Comparison of ENCODE assay signal across 24 mouse cellular contexts in genomic region chr13:90584766-90585165, GRCm38 (mm10).
"Had no signal": no experiment of that assay in that cellular context is flagged by ENCODE, and none has a peak within 500 bp of the region (broad histone marks: within the 10 kb centered on the region; RNA-seq: fewer than 3 reads in every experiment).

No protein-coding gene starts in this region.

- H3K9me3 ChIP-seq: heart, embryonic 10.5 days; heart, embryonic 12.5 days; hindbrain, embryonic 10.5 days; hindbrain, embryonic 12.5 days; intestine, embryonic 15.5 days; limb, embryonic 13.5 days; liver, embryonic 12.5 days had no signal

- H3K4me2 ChIP-seq: heart, embryonic 12.5 days; hindbrain, embryonic 12.5 days; hindbrain, embryonic 14.5 days; intestine, embryonic 15.5 days; limb, embryonic 13.5 days; liver, embryonic 12.5 days had no signal

- H3K4me1 ChIP-seq: heart, embryonic 10.5 days; heart, embryonic 12.5 days; hindbrain, embryonic 10.5 days; hindbrain, embryonic 12.5 days; intestine, embryonic 15.5 days; limb, embryonic 13.5 days; liver, embryonic 12.5 days had no signal

- H3K27ac ChIP-seq: heart, embryonic 10.5 days; hindbrain, embryonic 10.5 days; hindbrain, embryonic 12.5 days; hindbrain, embryonic 14.5 days; intestine, embryonic 15.5 days; layer of hippocampus, adult 2 months; limb, embryonic 13.5 days; liver, embryonic 12.5 days; liver, embryonic 14.5 days had no signal

- H3K27me3 ChIP-seq: heart, embryonic 12.5 days; hindbrain, embryonic 12.5 days; intestine, embryonic 15.5 days; limb, embryonic 13.5 days; liver, embryonic 12.5 days had no signal

- H3K36me3 ChIP-seq: heart, embryonic 10.5 days; heart, embryonic 12.5 days; hindbrain, embryonic 10.5 days; hindbrain, embryonic 12.5 days; intestine, embryonic 15.5 days; limb, embryonic 13.5 days; liver, embryonic 12.5 days had no signal

- ATAC-seq: hindbrain, embryonic 16.5 days; inflammation-experienced regulatory T-cells, adult 6 months; intestine, embryonic 15.5 days; intestine, postnatal 0 days; liver, embryonic 12.5 days had no signal

- H3K9ac ChIP-seq: heart, embryonic 12.5 days; hindbrain, embryonic 12.5 days; hindbrain, embryonic 14.5 days; intestine, embryonic 15.5 days; limb, embryonic 13.5 days; liver, embryonic 12.5 days; liver, embryonic 14.5 days had no signal

- DNase-seq: gastrocnemius, postnatal 10 days; gastrocnemius, postnatal 25 days; heart, adult 18-20 months; heart, postnatal 10 days; heart, postnatal 4 days; kidney, adult 18-20 months; kidney, adult 8-10 months; kidney, postnatal 10 days; kidney, postnatal 25 days; kidney, postnatal 4 days; left cerebral cortex, postnatal 4 days had no signal

- H3K4me3 ChIP-seq: heart, embryonic 10.5 days; heart, embryonic 12.5 days; hindbrain, embryonic 10.5 days; hindbrain, embryonic 12.5 days; intestine, embryonic 15.5 days; layer of hippocampus, adult 2 months; limb, embryonic 13.5 days; liver, embryonic 12.5 days had no signal
